ENCODE assay signal across 24 mouse cellular contexts in the genomic region with DNA sequence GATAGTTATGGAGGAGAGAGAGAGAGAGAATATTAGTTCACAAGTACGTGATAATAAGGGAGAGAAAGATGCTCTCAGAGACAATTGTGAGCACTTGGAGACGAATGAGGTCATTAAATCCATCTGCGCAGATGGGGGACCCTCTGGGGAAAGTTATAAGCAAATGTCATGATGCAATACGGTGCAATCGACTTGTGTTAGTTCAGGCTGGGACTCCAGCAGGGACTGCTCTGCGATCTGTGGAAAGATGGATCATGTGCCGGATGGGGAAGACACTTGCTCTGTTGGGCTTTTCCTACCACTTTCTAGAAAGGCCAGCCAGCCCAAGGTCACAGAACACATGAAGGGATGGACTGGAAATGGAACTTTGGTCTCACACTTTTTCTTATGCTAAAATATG.
A peak's percentile ranks its signal among the peaks of the same experiment; 100 is the strongest.
DNase-seq lines count a peak whose midpoint lies in the region; ATAC-seq lines count a peak whose summit lies in the region.
"Had no signal": no experiment of that assay in that cellular context is flagged by ENCODE, and none has a peak within 500 bp of the region (broad histone marks: within the 10 kb centered on the region; RNA-seq: fewer than 3 reads in every experiment).

No protein-coding gene starts in this region.

- H3K27ac ChIP-seq in hindbrain, embryonic 14.5 days, result no peak overlapping the region
- no peak overlapping the region for H3K27ac ChIP-seq in hindbrain, embryonic 10.5 days
- no peak overlapping the region for H3K27ac ChIP-seq in neural tube, embryonic 13.5 days (replicated peaks)
- no peak overlapping the region for H3K27ac ChIP-seq in neural tube, embryonic 15.5 days (replicated peaks)
- no peak overlapping the region for H3K27ac ChIP-seq in intestine, embryonic 16.5 days (ENCODE audit: low read length)
- H3K27ac ChIP-seq: embryonic facial prominence, embryonic 10.5 days; left cerebral cortex, adult 2 months had no signal

- no peaks in the 10 kb centered on the region for H3K9me3 ChIP-seq in hindbrain, embryonic 14.5 days (ENCODE audit: control insufficient read depth, low read length)
- no peaks in the 10 kb centered on the region for H3K9me3 ChIP-seq in hindbrain, embryonic 10.5 days
- H3K9me3 ChIP-seq in neural tube, embryonic 13.5 days, result no peaks in the 10 kb centered on the region
- H3K9me3 ChIP-seq in neural tube, embryonic 15.5 days (replicated peaks), result no peaks in the 10 kb centered on the region
- no peaks in the 10 kb centered on the region for H3K9me3 ChIP-seq in intestine, embryonic 16.5 days (ENCODE audit: control insufficient read depth, low read length)
- H3K9me3 ChIP-seq: embryonic facial prominence, embryonic 10.5 days; heart, embryonic 12.5 days had no signal

- ATAC-seq in hindbrain, embryonic 14.5 days (ENCODE audit: low FRiP score), result 0 out of 2 replicates have a peak, but pooled peaks have one; percentile 64
- ATAC-seq in neural tube, embryonic 13.5 days (ENCODE audit: low read depth), result 0 out of 2 replicates have a peak, but pooled peaks have one; percentile 53
- no peak for ATAC-seq in neural tube, embryonic 15.5 days (ENCODE audit: low FRiP score)
- ATAC-seq in intestine, embryonic 16.5 days, result no peak
- ATAC-seq: activated CD4-positive, CD25-positive, alpha-beta regulatory T cell, adult 4 months; CD4-positive, CD25-positive, alpha-beta regulatory T cell, adult 4 months; liver, postnatal 0 days had no signal

- 60% methylated on average over 7 of the region's 7 CpGs for WGBS in hindbrain, embryonic 14.5 days
- WGBS in hindbrain, embryonic 10.5 days, result 89% methylated on average over 7 of the region's 7 CpGs
- WGBS in neural tube, embryonic 13.5 days, result 54% methylated on average over 7 of the region's 7 CpGs
- 34% methylated on average over 7 of the region's 7 CpGs for WGBS in neural tube, embryonic 15.5 days
- WGBS in intestine, embryonic 16.5 days, result 62% methylated on average over 7 of the region's 7 CpGs

- no peaks in the 10 kb centered on the region for H3K36me3 ChIP-seq in hindbrain, embryonic 14.5 days (replicated peaks; ENCODE audit: control insufficient read depth, insufficient read depth)
- no peaks in the 10 kb centered on the region for H3K36me3 ChIP-seq in hindbrain, embryonic 10.5 days
- no peaks in the 10 kb centered on the region for H3K36me3 ChIP-seq in neural tube, embryonic 13.5 days
- no peaks in the 10 kb centered on the region for H3K36me3 ChIP-seq in neural tube, embryonic 15.5 days
- no peaks in the 10 kb centered on the region for H3K36me3 ChIP-seq in intestine, embryonic 16.5 days (ENCODE audit: control insufficient read depth, insufficient read depth, low read length)
- H3K36me3 ChIP-seq: embryonic facial prominence, embryonic 10.5 days; heart, embryonic 12.5 days had no signal

- H3K4me2 ChIP-seq in hindbrain, embryonic 14.5 days (replicated peaks), result no peak overlapping the region
- H3K4me2 ChIP-seq in neural tube, embryonic 13.5 days, result no peak overlapping the region
- no peak overlapping the region for H3K4me2 ChIP-seq in neural tube, embryonic 15.5 days
- no peak overlapping the region for H3K4me2 ChIP-seq in intestine, embryonic 16.5 days (ENCODE audit: low read depth, low read length)
- H3K4me2 ChIP-seq: heart, embryonic 12.5 days had no signal

- no peak overlapping the region for H3K4me3 ChIP-seq in hindbrain, embryonic 14.5 days (replicated peaks; ENCODE audit: low read length)
- no peak overlapping the region for H3K4me3 ChIP-seq in hindbrain, embryonic 10.5 days
- H3K4me3 ChIP-seq in neural tube, embryonic 13.5 days, result no peak overlapping the region
- no peak overlapping the region for H3K4me3 ChIP-seq in neural tube, embryonic 15.5 days (replicated peaks)
- no peak overlapping the region for H3K4me3 ChIP-seq in intestine, embryonic 16.5 days (ENCODE audit: low read length)
- H3K4me3 ChIP-seq: embryonic facial prominence, embryonic 10.5 days; heart, embryonic 12.5 days; left cerebral cortex, adult 2 months had no signal

- peak; percentile 19 for DNase-seq in gastrocnemius, adult 18-20 months (ENCODE audit: low spot score)
- no peak for DNase-seq in gastrocnemius, adult 8-10 months (ENCODE audit: low spot score in 2 of 2)
- no peak for DNase-seq in hindbrain, embryonic 14.5 days (ENCODE audit: low spot score)
- no peak for DNase-seq in hindbrain, embryonic 10.5 days (ENCODE audit: low spot score)
- no peak for DNase-seq in natural killer cell, adult 2 months (ENCODE audit: low spot score in 2 of 2)
- DNase-seq: adrenal gland, postnatal 10 days; cerebellum, adult 9-10 months; heart, postnatal 14 days; kidney, adult 9 months; kidney, postnatal 25 days; layer of hippocampus, adult 9-11 months; left cerebral cortex, postnatal 4 days; liver; liver, postnatal 0 days; retina, postnatal 1 day; thymus, postnatal 14 days had no signal

- H3K9ac ChIP-seq in hindbrain, embryonic 14.5 days, result no peak overlapping the region
- no peak overlapping the region for H3K9ac ChIP-seq in neural tube, embryonic 13.5 days
- H3K9ac ChIP-seq in neural tube, embryonic 15.5 days (replicated peaks), result no peak overlapping the region
- no peak overlapping the region for H3K9ac ChIP-seq in intestine, embryonic 16.5 days (ENCODE audit: low read depth, low read length)
- H3K9ac ChIP-seq: heart, embryonic 12.5 days; liver, postnatal 0 days had no signal

- no peaks in the 10 kb centered on the region for H3K27me3 ChIP-seq in hindbrain, embryonic 14.5 days (ENCODE audit: control insufficient read depth, insufficient read depth, low read length)
- no peaks in the 10 kb centered on the region for H3K27me3 ChIP-seq in hindbrain, embryonic 10.5 days (ENCODE audit: insufficient read depth, poor library complexity, severe bottlenecking)
- H3K27me3 ChIP-seq in neural tube, embryonic 13.5 days, result no peaks in the 10 kb centered on the region
- no peaks in the 10 kb centered on the region for H3K27me3 ChIP-seq in neural tube, embryonic 15.5 days (replicated peaks)
- H3K27me3 ChIP-seq in intestine, embryonic 16.5 days (replicated peaks; ENCODE audit: control insufficient read depth, insufficient read depth, low read length), result no peaks in the 10 kb centered on the region
- H3K27me3 ChIP-seq: heart, embryonic 12.5 days had no signal

- no peaks in the 10 kb centered on the region for H3K4me1 ChIP-seq in hindbrain, embryonic 14.5 days (replicated peaks; ENCODE audit: control insufficient read depth, insufficient read depth, low read length)
- no peaks in the 10 kb centered on the region for H3K4me1 ChIP-seq in hindbrain, embryonic 10.5 days (replicated peaks)
- no peaks in the 10 kb centered on the region for H3K4me1 ChIP-seq in neural tube, embryonic 13.5 days (replicated peaks)
- H3K4me1 ChIP-seq in neural tube, embryonic 15.5 days, result no peaks in the 10 kb centered on the region
- no peaks in the 10 kb centered on the region for H3K4me1 ChIP-seq in intestine, embryonic 16.5 days (ENCODE audit: control insufficient read depth, insufficient read depth, low read length)
- H3K4me1 ChIP-seq: embryonic facial prominence, embryonic 10.5 days; heart, embryonic 12.5 days had no signal

Comparison
In these comparisons a context has a peak if more than half of its experiments do, and no peak if none do; other contexts are left out.
1. ATAC-seq: peak in hindbrain, embryonic 14.5 days (single experiment) and neural tube, embryonic 13.5 days (single experiment); none in neural tube, embryonic 15.5 days (single experiment) and intestine, embryonic 16.5 days (single experiment).